Mouse (Mus musculus): ENCODE results near the gene Wapl. TPM values are rescaled to one million over a fixed set of nuclear protein-coding genes. Genes with fewer than 3 reads are reported as not detected.

The Wapl gene
- polyA plus RNA-seq, 1 experiment from 2014 or later, result 19.4 TPM

GRCm38 (mm10) chr14:34712857-34713256 lies 39.1 kb downstream of the Wapl start:
- H3K4me3 ChIP-seq, result no peak overlapping the region
- H3K9me3 ChIP-seq, result no peaks in the 10 kb centered on the region
- no peak overlapping the region for H3K27ac ChIP-seq
- no peaks in the 10 kb centered on the region for H3K4me1 ChIP-seq (replicated peaks)
- no peak overlapping the region for H3K4me2 ChIP-seq
- H3K9ac ChIP-seq, result no peak overlapping the region
- H3K36me3 ChIP-seq, result peaks cover 11% of the 10 kb centered on the region; the same call in 1 of the 2 replicates
- no peak for ATAC-seq (ENCODE audit: low FRiP score)
- no peaks in the 10 kb centered on the region for H3K27me3 ChIP-seq
- WGBS, result 78% methylated on average over 3 of the region's 3 CpGs

DNA sequence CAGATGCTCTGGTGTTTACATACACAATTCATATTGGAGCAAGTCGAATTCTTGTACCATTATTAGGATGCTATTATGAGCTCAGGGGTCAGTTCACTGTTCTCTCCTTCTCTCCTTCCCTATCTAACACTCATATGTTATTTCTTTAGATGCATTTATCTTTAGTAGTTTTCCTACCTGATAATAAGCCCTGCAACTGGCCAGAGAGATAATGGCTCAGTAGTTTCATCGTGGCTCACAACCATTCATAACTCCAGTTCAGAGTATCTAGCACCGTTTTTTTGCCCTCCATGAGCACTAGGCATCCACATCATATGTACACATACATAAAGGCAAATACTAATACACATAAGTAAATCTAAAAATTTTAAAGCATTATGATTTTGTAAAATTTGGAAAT lies 44.4 kb downstream of the Wapl start:
- Histone ChIP-seq H3K36me3 (peaks cover 8% of the 10 kb centered on the region; the same call in 1 of the 2 replicates), H3K9me3 (no peaks in the 10 kb centered on the region), H3K9ac (no peak overlapping the region), H3K27ac (no peak overlapping the region), H3K27me3 (no peaks in the 10 kb centered on the region), H3K4me3 (no peak overlapping the region), H3K4me2 (no peak overlapping the region), H3K4me1 (replicated peaks) (no peaks in the 10 kb centered on the region)
- WGBS, result 95% methylated on average over 3 of the region's 3 CpGs
- no peak for ATAC-seq (ENCODE audit: low FRiP score)

- ATAC-seq (ENCODE audit: low FRiP score), result no peak
- H3K27me3 ChIP-seq, result no peaks in the 10 kb centered on the region
- no peaks in the 10 kb centered on the region for H3K9me3 ChIP-seq
- H3K4me1 ChIP-seq (replicated peaks), result no peaks in the 10 kb centered on the region
- 94% methylated on average over 2 of the region's 2 CpGs for WGBS
- no peak overlapping the region for H3K9ac ChIP-seq
- H3K4me3 ChIP-seq, result no peak overlapping the region
- H3K36me3 ChIP-seq, result peaks cover 24% of the 10 kb centered on the region
- no peak overlapping the region for H3K27ac ChIP-seq
- H3K4me2 ChIP-seq, result no peak overlapping the region
These were observed 54.0 kb downstream of the Wapl start for GRCm38 (mm10) chr14:34727709-34728108.

DNA sequence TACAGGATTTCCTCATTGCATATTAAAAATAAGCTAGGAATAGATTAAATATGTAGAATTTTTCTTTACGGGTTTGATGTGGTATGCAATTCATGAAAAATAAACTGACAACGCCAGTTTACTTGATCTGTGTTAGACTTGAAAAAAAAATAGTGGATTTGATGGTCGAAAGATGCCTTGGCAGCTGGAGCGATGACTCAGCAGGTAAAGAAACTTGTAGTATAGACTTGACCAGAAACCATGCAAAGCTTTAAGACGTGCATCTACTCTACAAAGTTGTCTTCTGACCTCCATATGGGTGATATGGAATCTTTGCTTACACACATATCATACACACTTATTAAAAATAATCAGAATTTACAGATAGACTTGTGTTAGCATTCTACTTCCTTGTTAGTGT lies 61.7 kb downstream of the Wapl start:
- Histone ChIP-seq H3K36me3 (peaks cover 18% of the 10 kb centered on the region), H3K9ac (no peak overlapping the region), H3K27ac (no peak overlapping the region), H3K4me1 (replicated peaks) (no peaks in the 10 kb centered on the region), H3K27me3 (no peaks in the 10 kb centered on the region), H3K4me3 (no peak overlapping the region), H3K4me2 (no peak overlapping the region), H3K9me3 (no peaks in the 10 kb centered on the region)
- 96% methylated on average over 5 of the region's 5 CpGs for WGBS
- ATAC-seq (ENCODE audit: low FRiP score), result no peak

DNA sequence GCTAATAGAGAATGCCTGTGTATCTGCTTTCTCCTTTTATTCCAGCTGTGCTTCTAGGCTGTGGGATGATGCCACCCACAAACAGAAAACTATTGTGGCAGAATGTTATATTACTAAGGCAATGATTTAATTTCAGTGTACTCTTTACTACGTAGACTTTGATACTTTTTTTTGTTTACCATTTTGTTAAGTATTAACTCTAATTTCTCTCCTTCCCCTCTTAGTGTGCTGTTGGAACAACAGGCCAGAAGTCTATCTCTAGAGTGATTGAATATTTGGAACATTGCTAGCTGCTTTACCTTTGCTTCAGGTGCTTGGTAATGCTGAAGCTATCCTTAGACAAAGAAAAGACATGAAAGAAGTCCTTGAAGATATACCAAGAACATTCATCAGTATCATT lies 71.7 kb downstream of the Wapl start:
- H3K9ac ChIP-seq, result no peak overlapping the region
- peaks cover 36% of the 10 kb centered on the region for H3K36me3 ChIP-seq
- H3K4me1 ChIP-seq (replicated peaks), result no peaks in the 10 kb centered on the region
- no peak for ATAC-seq (ENCODE audit: low FRiP score)
- no peaks in the 10 kb centered on the region for H3K27me3 ChIP-seq
- no peak overlapping the region for H3K4me2 ChIP-seq
- 97% methylated on average over 1 of the region's 1 CpGs for WGBS
- H3K9me3 ChIP-seq, result no peaks in the 10 kb centered on the region
- H3K4me3 ChIP-seq, result no peak overlapping the region
- no peak overlapping the region for H3K27ac ChIP-seq

GRCm38 (mm10) chr14:34755731-34756130 lies 82.0 kb downstream of the Wapl start:
- Histone ChIP-seq H3K27ac (no peak overlapping the region), H3K4me2 (no peak overlapping the region), H3K27me3 (no peaks in the 10 kb centered on the region), H3K9me3 (no peaks in the 10 kb centered on the region), H3K36me3 (peaks cover 6% of the 10 kb centered on the region), H3K4me3 (no peak overlapping the region), H3K4me1 (replicated peaks) (no peaks in the 10 kb centered on the region), H3K9ac (no peak overlapping the region)
- WGBS, result 87% methylated on average over 3 of the region's 3 CpGs
- no peak for ATAC-seq (ENCODE audit: low FRiP score)

GRCm38 (mm10) chr14:34759938-34760337 lies 86.2 kb downstream of the Wapl start:
- no peak for ATAC-seq (ENCODE audit: low FRiP score)
- Histone ChIP-seq H3K9ac (no peak overlapping the region), H3K27ac (no peak overlapping the region), H3K4me3 (no peak overlapping the region), H3K9me3 (no peaks in the 10 kb centered on the region), H3K4me1 (replicated peaks) (no peaks in the 10 kb centered on the region), H3K36me3 (no peaks in the 10 kb centered on the region), H3K4me2 (no peak overlapping the region), H3K27me3 (no peaks in the 10 kb centered on the region)
- 85% methylated on average over 2 of the region's 2 CpGs for WGBS

GRCm38 (mm10) chr14:34761082-34761959 lies 87.6 kb downstream of the Wapl start:
- no peaks in the 10 kb centered on the region for H3K27me3 ChIP-seq
- no peaks in the 10 kb centered on the region for H3K36me3 ChIP-seq
- ATAC-seq (ENCODE audit: low FRiP score), result no peak
- H3K4me1 ChIP-seq (replicated peaks), result no peaks in the 10 kb centered on the region
- H3K27ac ChIP-seq, result no peak overlapping the region
- no peak overlapping the region for H3K9ac ChIP-seq
- H3K4me2 ChIP-seq, result no peak overlapping the region
- no peaks in the 10 kb centered on the region for H3K9me3 ChIP-seq
- 95% methylated on average over 9 of the region's 9 CpGs for WGBS
- no peak overlapping the region for H3K4me3 ChIP-seq

- no peak for ATAC-seq (ENCODE audit: low FRiP score)
- H3K4me3 ChIP-seq, result no peak overlapping the region
- no peaks in the 10 kb centered on the region for H3K36me3 ChIP-seq
- H3K27me3 ChIP-seq, result no peaks in the 10 kb centered on the region
- no peak overlapping the region for H3K27ac ChIP-seq
- H3K4me2 ChIP-seq, result no peak overlapping the region
- no peaks in the 10 kb centered on the region for H3K9me3 ChIP-seq
- H3K4me1 ChIP-seq (replicated peaks), result no peaks in the 10 kb centered on the region
- H3K9ac ChIP-seq, result no peak overlapping the region
- 41% methylated on average over 10 of the region's 10 CpGs for WGBS
These were observed 89.0 kb downstream of the Wapl start for GRCm38 (mm10) chr14:34762682-34763081.

GRCm38 (mm10) chr14:34763771-34764539 lies 90.2 kb downstream of the Wapl start:
- ATAC-seq (ENCODE audit: low FRiP score), result no peak
- 0 out of 2 replicates have a peak, but pooled peaks cover 6% of the 10 kb centered on the region for H3K4me1 ChIP-seq (replicated peaks)
- no peak overlapping the region for H3K27ac ChIP-seq
- H3K4me3 ChIP-seq, result no peak overlapping the region
- H3K9ac ChIP-seq, result no peak overlapping the region
- H3K9me3 ChIP-seq, result no peaks in the 10 kb centered on the region
- H3K36me3 ChIP-seq, result no peaks in the 10 kb centered on the region
- 58% methylated on average over 10 of the region's 10 CpGs for WGBS
- H3K4me2 ChIP-seq, result no peak overlapping the region
- H3K27me3 ChIP-seq, result no peaks in the 10 kb centered on the region

- Histone ChIP-seq H3K4me1 (replicated peaks) (peaks cover 15% of the 10 kb centered on the region), H3K27ac (no peak overlapping the region), H3K27me3 (no peaks in the 10 kb centered on the region), H3K9ac (no peak overlapping the region), H3K4me3 (no peak overlapping the region), H3K9me3 (no peaks in the 10 kb centered on the region), H3K36me3 (no peaks in the 10 kb centered on the region), H3K4me2 (no peak overlapping the region)
- no peak for ATAC-seq (ENCODE audit: low FRiP score)
- WGBS, result 89% methylated on average over 9 of the region's 9 CpGs
These were observed 91.2 kb downstream of the Wapl start for GRCm38 (mm10) chr14:34764908-34765307.

- H3K9me3 ChIP-seq, result no peaks in the 10 kb centered on the region
- 0 out of 2 replicates have a peak, but pooled peaks cover 4% of the 10 kb centered on the region for H3K27me3 ChIP-seq
- WGBS, result 82% methylated on average over 7 of the region's 7 CpGs
- no peak overlapping the region for H3K27ac ChIP-seq
- no peaks in the 10 kb centered on the region for H3K36me3 ChIP-seq
- no peak for ATAC-seq (ENCODE audit: low FRiP score)
- no peak overlapping the region for H3K4me2 ChIP-seq
- H3K4me1 ChIP-seq (replicated peaks), result peaks cover 15% of the 10 kb centered on the region
- no peak overlapping the region for H3K9ac ChIP-seq
- H3K4me3 ChIP-seq, result no peak overlapping the region
These were observed 91.7 kb downstream of the Wapl start for GRCm38 (mm10) chr14:34765380-34765779.
